Mouse (Mus musculus) cerebellum, adult 8-10 months (tissue): ENCODE measurements around the gene Irx3.

Experiments
- DNase-seq: peaks from one replicate; pipeline ENCODE4 v3.0.0; 2022

Gene Irx3

DNA sequence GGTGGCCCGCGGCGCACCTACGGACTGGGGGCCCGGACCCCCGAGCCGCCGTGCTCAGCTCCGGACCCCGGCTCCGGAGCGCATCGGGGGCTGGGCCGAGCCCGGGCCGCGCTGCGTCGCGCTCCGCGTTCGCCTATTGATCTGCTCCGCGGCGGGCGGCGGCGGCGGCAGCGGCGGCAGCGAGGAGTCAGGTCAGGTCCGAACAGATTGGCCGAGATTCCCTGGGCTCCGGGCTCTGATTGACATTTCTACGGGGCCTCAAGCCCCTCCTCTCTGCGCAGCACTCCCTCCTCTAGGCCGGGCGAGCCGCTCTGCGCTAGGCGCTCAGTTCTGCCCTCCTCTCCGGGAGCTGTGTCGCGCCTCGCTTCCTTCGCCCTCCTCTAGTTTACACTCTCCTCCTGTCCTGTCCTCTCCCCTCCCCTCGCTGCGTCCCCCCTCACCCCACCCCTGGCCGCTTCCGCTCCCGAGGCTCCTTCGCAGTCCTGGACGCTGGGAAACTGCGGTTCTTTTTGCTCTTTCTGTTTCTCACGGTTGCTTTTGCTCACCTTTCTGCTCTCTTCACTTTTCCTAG, 541 bp downstream of the Irx3 start:
- DNase-seq: peak; percentile 51

DNA sequence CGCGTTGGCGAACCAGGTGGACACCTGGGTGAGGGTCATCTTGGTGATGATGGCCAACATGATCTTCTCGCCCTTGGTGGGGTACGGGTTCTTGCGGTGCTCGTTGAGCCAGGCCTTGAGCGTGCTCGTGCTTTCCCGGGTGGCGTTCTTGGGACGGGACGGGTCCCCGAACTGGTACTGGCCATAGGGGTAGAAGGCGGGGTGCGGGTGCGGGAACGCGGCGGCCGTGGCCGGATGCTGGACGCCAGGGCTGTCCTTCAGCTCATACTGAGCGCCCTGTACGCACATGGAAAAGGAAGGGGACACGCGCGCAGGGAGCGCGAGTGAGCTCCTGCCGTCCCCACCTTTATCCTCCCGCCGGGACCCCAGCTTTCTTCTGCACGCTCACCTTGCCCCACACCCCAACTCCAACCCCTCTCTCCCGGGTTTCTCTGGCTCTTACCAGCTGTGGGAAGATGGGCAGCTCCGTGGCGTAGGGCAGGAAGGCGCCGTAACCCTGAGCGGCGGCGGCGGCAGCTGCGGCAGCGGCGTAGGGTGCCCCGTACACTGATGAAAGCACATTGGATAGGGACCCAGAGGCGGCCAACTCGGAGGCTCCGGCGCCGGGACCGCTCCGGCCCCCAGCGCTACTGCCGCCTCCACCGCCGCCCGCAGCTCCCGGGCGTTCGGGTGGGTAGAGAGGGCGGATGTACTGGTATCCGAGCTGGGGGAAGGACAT, 1.2 kb downstream of the Irx3 start:
- peak; percentile 27 for DNase-seq

DNA sequence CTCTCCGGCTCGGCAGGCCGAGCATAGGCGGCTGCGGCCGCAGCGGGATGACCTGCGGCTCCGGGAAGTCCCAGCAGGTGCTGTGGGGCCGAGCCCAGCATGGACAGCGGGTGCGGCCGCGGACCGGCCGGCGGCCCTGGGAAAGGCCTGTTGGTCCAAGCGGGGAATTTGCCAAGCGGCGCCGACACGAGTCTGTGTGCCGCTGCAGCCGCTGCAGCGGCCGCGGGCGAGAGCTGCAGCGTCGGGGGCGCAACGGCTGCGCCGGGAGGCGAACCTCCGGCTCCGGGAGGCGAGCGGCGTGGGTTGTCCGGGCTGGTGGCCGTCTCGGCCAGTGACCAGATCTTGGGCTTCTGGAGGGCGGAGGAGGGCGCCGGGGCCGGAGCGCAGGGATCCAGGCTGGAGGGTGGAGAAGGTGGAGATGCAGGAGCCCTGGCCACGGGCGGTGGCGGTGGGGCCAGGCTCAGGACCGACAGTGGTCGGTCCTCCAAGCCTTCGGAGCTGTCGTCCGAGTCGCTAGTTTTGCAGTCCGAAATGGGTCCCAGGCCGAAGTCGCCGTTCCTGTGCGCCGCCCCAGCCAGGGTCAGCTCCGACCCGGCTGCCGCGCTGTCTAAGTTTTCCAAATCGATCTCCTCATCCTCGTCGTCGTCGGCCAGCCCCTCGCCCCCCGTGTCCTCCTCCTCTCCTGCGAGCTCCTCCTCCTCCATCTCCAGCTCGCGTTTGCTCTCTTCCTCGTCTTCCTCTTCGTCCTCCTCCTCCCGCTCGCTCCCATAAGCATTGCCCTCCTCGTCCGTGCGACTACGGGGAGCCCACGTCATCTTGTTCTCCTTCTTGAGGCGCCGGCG, 2.0 kb downstream of the Irx3 start:
- DNase-seq: peak; percentile 20

DNA sequence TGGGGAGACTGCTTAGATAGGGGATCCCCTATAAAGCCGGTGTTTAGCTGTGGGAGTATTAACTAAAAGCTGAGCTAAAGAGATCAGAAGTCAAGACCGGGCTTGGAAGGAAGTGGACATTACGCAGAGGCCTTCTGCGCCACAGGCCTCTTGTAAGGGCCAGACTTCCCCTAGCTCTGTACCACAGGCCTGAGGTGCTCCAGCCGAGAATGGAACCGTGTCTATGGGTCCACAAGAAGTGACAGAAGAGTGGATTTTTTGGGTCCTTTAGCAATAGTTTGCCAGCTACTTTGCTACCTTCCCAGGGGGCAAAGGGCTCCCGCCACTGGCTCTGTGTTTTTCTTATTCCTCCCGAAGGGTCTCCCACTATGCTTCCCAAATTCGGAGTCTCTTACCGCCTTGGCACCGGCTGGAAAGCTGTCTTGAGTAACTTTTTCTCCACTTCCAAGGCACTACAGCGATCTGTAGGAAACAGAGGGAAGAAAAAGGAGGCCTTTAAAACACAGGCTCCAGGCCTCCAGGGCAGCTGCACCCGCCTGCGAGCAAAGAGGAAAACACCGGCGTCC, 2.8 kb downstream of the Irx3 start:
- DNase-seq: no peak

DNA sequence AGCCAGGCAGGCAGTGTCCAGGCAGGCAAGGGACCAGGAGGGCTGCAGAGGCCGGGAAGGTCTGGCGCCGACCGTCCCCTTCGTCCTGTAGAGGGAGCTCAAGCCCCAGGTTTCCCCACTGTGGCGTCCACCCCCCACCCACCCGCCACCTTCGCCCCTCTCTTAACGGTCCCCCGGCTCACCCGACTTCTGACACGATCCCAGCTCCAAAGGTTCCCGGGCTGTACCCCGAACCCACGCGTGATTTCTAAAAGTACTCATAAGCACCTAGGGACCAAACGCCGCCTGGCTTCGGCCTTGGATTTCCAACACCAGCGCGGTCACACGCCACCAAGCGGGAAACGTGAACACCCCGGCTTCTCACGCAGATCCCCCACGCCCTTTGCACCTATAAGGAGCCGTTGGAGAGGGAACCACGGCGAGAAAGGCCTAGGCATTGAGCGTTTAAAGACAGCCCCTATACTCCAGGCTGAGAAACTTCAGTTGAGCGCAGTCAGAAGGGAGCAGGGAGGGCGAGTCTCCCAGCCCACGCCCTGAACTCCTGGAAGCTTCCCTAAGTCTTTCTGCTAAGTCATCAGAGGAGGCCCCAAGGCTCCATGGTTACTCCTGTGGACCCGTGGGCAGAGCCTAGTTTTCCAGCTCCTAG, 4.1 kb downstream of the Irx3 start:
- DNase-seq: peak; percentile 40

DNA sequence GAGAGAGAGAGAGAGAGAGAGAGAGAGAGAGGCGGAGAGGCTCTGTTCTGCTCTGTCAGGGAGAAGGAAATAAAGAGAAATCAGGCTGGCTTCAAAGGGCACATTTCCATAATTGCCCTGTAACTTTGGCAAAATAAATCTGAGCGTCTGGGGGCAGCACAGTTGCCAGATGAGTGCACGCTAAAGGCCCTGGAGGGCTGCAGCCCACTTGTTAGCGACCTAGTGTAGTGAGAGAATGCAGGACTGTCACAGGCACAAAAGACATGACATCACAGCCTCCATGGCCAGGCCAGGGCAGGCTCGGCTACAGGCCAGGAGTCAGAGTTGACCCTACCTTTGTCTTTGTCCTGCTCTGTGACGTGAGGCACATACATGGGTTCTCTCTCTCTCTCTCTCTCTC, 8.0 kb downstream of the Irx3 start:
- DNase-seq: no peak

DNA sequence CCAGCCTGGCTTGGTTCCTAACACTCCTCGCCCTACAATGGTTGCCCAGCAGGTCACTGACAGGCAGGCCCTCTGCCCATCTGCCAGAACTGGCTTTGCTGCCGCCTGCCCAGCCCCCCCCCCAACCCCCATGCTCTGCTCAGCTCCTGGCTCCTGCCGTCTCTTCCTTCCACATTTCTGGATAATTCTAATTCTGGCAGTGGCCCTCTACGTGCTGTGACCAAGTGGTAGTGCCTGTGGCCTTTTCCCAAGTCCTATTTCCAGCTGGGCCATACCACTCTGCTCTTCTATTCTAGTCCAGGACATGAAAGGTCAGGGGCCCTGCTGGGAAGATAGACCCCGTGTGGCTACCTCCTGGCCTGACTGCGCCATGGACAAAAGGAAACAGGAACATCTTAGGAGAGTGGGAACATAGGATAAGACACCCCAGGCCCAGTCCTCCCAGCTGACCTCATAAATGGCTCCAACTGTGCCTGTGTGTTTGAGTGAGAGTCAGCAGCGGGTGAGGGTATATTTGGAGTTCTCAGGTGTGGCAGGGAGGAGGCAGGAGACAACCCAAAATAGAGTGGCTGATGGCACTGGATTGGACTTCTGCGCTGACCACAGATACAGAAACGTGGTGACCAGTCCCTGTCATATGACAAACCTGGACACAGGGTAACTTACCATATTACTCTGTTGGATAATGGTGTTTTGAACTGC, 14.5 kb downstream of the Irx3 start:
- peak; percentile 61 for DNase-seq

DNA sequence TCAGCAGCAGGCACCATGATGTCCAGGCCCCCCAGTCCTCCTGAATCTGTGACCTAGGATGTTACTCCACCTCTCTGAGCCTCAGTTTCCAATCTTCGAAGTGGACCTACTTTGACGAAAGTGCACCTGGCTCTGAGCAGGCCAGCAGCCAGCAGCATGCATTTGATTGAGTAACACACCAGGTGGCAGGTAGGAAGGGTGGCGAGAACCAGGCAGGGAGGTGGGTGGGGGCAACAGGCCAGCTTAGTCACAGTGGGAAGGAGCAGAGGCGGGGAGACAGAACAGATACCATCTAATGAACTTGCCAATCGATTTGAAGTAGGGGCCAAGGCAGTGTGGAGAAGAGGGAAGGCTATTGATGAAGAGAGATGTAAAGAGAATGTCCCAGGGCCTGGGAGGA, 18.9 kb downstream of the Irx3 start:
- DNase-seq: no peak

DNA sequence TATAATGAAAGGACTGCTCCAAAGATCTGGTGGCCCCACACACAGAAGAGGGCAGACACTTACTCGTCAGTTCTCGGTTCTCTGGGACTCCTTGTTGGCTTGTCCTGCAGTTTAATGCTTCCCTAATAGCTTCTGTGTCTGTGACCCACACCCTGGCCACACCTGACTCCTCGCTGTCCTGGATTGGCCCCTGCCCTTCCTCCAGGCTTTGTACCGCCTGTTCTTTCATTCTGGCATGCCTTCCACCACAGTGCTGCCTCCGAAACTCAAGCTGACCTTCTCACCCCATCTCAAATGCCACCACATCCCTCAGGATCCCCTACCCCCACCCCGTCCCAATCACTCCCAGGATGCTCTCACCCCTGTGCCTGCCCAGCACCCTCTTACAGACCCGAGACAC, 19.7 kb downstream of the Irx3 start:
- DNase-seq: no peak

DNA sequence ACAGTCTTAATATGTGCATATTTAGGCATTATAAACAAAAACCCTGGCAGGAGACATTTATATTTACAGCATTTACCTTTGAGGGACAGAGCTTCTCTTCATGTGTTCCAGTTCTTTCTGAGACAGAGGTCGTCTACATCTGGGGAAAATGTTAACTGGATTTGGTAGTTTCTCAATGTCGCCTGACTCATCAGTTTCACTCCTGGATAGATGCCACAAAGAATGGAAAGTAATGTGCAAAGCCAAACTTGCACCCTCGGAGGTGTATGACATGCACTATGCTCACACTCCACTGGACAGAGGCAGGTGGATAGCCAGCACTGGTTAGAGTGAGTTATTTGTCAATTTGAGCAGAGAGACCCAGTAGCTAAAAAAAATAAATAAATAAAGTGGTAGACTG, 21.2 kb downstream of the Irx3 start:
- no peak for DNase-seq

DNA sequence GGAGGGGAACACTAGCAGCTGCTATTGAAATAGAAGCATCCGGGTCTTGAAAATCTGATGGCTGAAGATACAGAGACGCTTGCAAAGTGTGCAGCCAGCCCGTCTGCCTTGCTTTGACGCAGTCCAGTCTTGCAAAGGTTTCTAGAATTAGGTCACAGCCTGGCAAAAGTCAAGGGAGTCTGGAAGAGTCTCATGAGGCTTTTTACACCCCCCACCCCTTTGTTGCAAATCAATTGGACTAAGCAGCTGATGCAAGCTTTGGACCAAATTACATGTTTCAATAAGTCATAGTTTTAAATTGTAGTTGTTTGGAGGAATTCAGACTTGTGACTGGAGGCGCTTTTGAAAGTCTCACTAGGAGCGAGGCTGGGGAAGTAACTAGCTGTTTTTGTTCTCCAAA, 33.0 kb downstream of the Irx3 start:
- DNase-seq: no peak

DNA sequence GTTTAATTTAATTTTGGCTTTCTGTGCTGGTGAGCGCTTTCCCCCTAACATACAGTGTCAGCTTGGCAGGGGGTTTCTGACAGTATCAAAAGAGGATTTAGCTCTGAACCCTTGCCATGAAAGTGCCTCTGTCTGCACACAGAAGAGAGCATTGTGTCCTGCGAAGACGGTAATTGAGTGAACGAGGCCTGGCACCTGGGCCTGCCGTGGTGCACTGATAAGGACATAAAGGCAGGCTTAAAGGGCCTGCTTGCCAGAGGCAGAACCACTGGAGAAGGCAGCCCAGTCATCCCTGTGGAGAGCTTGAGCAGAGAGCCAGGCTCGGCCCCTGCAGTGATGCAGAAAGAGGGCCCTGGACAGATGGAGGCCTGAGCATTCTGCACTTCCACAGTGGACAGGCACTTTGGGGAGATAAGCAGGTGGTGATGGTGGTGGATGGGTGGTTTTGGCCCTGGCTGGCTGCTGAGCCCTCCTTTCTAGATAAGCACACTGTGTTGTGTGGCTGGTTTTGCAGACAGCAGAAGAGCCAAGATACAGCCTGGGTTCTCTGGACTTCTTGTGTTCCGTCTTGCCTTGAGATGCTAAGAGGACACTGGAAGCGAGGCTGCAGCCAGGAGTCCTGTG, 36.3 kb downstream of the Irx3 start:
- DNase-seq: no peak

DNA sequence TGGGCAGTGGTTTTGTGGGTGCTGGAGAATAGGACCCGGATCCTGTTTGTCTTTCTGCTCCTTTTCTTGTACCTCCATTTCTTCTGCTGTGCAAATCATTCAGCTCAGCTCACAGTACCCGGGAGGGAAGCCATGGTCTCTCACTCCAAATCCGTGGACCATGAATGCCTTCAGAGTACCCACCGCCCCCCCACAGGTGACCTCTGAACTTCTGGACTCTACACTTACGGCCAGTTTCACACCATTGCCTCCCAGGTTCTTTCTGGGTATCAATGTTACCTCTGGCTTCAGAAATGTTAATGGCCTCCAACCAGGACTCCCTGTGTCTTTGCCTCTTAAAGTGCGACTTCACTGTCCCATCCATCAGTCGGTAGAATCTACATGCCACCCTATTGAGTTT, 46.3 kb downstream of the Irx3 start:
- no peak for DNase-seq

DNA sequence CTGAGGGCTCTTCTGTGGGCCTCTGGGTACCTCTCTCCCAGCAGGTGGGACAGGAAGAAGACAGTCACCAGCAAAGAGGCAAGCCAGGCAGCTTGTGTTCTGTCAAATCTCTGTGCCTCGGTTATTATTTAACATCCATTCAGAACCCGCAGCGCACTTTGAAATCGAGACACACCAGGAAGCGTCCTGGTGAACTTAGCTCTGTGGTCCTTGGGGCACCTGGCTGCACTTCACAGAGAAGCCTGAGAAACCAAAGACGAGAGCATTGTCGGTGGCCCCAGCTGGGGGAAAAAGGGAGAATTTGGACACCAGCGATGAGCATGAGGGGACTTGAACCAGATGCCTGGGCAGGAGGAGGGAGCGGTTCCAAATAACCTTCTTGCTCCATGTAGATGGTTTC, 46.8 kb downstream of the Irx3 start:
- DNase-seq: no peak

DNA sequence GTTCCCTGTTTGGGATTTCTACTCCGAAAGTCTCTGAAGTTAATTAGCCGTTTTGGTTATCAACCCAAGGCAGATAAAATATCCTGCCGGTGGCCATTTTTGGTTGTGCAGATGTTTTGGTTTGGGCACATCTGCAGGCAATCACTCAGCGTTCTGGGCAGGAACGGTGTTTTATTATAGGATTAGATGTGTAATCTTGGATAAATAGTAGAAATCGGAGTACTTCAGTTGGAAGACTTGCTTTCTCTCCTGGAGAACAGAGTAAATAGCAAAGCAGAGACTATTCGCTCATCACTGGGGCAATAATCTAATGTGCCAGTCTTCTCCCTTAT, 51.1 kb downstream of the Irx3 start:
- DNase-seq: no peak

DNA sequence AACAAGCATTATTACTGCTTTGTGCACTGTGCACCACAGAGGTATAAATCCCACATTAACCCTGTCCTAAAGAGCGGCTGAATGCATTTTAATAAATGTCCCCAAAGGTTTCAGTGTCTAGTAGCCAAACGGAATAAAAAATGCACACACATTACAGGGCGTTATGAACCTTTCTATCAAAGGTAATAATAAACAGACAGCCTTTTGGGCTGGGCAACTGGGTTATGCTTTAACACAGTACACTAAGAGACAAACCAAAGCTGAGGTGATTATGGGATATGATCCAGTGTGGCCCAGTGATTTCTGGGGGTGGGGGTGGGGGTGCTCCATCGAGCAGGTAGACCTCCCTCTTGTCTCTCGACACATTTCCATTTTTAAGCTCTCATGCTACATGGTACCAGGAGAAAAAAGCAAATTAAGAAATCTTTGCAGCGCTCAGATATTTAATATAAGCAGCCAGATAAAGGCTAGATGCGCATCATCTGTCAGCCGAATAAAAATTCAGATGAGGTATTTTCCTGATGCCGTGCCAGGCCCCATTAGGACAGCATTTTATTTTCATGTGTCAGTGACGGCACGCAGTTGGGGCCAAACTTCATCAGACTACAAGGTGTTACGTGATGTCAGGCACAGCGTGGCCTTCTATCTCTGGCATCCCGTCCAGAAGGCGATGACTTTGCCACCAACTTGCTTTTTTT, 51.6 kb downstream of the Irx3 start:
- DNase-seq: no peak

DNA sequence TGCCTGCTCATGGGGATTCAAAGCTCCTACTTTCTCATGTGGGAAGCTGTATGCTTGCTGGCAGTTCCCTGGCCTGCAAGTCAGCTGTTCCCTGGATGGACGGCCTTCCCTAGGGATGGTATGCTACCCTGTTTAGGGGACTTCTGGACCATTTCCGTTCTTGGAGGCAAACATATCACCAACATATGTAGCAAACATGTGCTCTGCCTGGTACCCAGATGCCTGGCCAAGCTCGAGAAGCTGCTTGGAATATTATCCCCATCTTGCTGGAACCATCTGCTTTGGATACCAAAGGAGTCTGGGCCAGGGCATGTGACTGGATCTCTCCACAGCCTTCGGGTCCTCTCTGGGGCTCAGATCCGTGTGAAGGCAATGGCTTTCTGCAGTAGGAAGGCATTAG, 52.5 kb downstream of the Irx3 start:
- no peak for DNase-seq
